Mouse (Mus musculus): ENCODE results near the gene Mgat5b. TPM values are rescaled to one million over a fixed set of nuclear protein-coding genes. Genes with fewer than 3 reads are reported as not detected.

The Mgat5b gene
- total and polyA plus RNA-seq, 3 experiments, result not detected

- no peak for DNase-seq (ENCODE audit: low read depth, low spot score)
- Histone ChIP-seq H3K4me1 (ENCODE audit: control insufficient read depth in 1 of 2, insufficient read depth in 2 of 2, low read length in 2 of 2) (no peaks in the 10 kb centered on the region), H3K36me3 (ENCODE audit: control insufficient read depth in 1 of 2, insufficient read depth in 2 of 2, low read length in 2 of 2) (no peaks in the 10 kb centered on the region), H3K9me3 (replicated peaks; ENCODE audit: insufficient read depth, low read length) (no peaks in the 10 kb centered on the region), H3K27ac (ENCODE audit: control insufficient read depth, low read depth, low read length) (no peak overlapping the region), H3K27me3 (ENCODE audit: control insufficient read depth in 1 of 2, insufficient read depth in 2 of 2, low read length in 2 of 2) (peaks cover 0 to 4% of the 10 kb centered on the region in 2 experiments; a peak in 2 of 4 replicates), H3K9ac (ENCODE audit: control insufficient read depth, low read depth, low read length, poor library complexity, severe bottlenecking) (no peak overlapping the region), H3K79me2 (ENCODE audit: control insufficient read depth, insufficient read depth, low read length, poor library complexity) (no peaks in the 10 kb centered on the region), H3K4me3 (ENCODE audit: control insufficient read depth in 1 of 2, insufficient read depth in 1 of 2, low read depth in 2 of 2, low read length in 2 of 2) (no peak overlapping the region)
- no peak for TF ChIP-seq MYB (IDR thresholded peaks at IDR 0.05; ENCODE audit: low read depth, low read length)
- no peak for TF ChIP-seq CHD2 (IDR thresholded peaks at IDR 0.05; ENCODE audit: low read length)
- TF ChIP-seq POLR2AphosphoS5 (IDR thresholded peaks at IDR 0.05; ENCODE audit: borderline replicate concordance, low read depth, low read length), result no peak
- TF ChIP-seq USF2 (IDR thresholded peaks at IDR 0.05; ENCODE audit: borderline replicate concordance in 1 of 2, insufficient read depth in 1 of 2, low read depth in 1 of 2, low read length in 2 of 2), result no peak
- no peak for TF ChIP-seq MAFK (IDR thresholded peaks at IDR 0.05; ENCODE audit: borderline replicate concordance, low read depth, low read length)
- TF ChIP-seq ELF1 (IDR thresholded peaks at IDR 0.05; ENCODE audit: low read depth, low read length), result no peak
- no peak for TF ChIP-seq HCFC1 (IDR thresholded peaks at IDR 0.05; ENCODE audit: low read depth, low read length)
- no peak for TF ChIP-seq EP300 (IDR thresholded peaks at IDR 0.05; ENCODE audit: low read depth in 1 of 2, low read length in 2 of 2)
- no peak for TF ChIP-seq ZKSCAN1 (IDR thresholded peaks at IDR 0.05; ENCODE audit: low read depth, low read length)
- no peak for TF ChIP-seq JUND (IDR thresholded peaks at IDR 0.05; ENCODE audit: low read depth, low read length)
- TF ChIP-seq POLR2A (IDR thresholded peaks at IDR 0.05; ENCODE audit: control insufficient read depth in 1 of 2, insufficient read depth in 1 of 2, low read depth in 1 of 2, low read length in 2 of 2, poor library complexity in 1 of 2), result no peak
Observed at GRCm38 (mm10) chr11:116969498-116969897, 50.8 kb downstream of the Mgat5b start.

GRCm38 (mm10) chr11:116970847-116971246 lies 52.2 kb downstream of the Mgat5b start:
- TF ChIP-seq ETS1 (IDR thresholded peaks at IDR 0.05; ENCODE audit: low read depth, low read length), result no peak
- no peak for TF ChIP-seq POLR2AphosphoS2 (IDR thresholded peaks at IDR 0.05; ENCODE audit: low read length)
- H3K9me3 ChIP-seq (replicated peaks; ENCODE audit: insufficient read depth, low read length), result no peaks in the 10 kb centered on the region

GRCm38 (mm10) chr11:116972828-116973227 lies 54.2 kb downstream of the Mgat5b start:
- Histone ChIP-seq H3K9ac (ENCODE audit: control insufficient read depth, low read depth, low read length, poor library complexity, severe bottlenecking) (no peak overlapping the region), H3K9me3 (replicated peaks; ENCODE audit: insufficient read depth, low read length) (no peaks in the 10 kb centered on the region), H3K27me3 (ENCODE audit: control insufficient read depth in 1 of 2, insufficient read depth in 2 of 2, low read length in 2 of 2) (peaks cover 0 to 6% of the 10 kb centered on the region in 2 experiments; a peak in 1 of 4 replicates), H3K36me3 (ENCODE audit: control insufficient read depth in 1 of 2, insufficient read depth in 2 of 2, low read length in 2 of 2) (no peaks in the 10 kb centered on the region), H3K4me3 (ENCODE audit: control insufficient read depth in 1 of 2, insufficient read depth in 1 of 2, low read depth in 2 of 2, low read length in 2 of 2) (no peak overlapping the region), H3K27ac (ENCODE audit: control insufficient read depth, low read depth, low read length) (no peak overlapping the region), H3K79me2 (ENCODE audit: control insufficient read depth, insufficient read depth, low read length, poor library complexity) (no peaks in the 10 kb centered on the region), H3K4me1 (ENCODE audit: control insufficient read depth in 1 of 2, insufficient read depth in 2 of 2, low read length in 2 of 2) (no peaks in the 10 kb centered on the region)
- no peak for TF ChIP-seq TAL1 (IDR thresholded peaks at IDR 0.05; ENCODE audit: low read length)
- TF ChIP-seq EP300 (IDR thresholded peaks at IDR 0.05; ENCODE audit: low read depth in 1 of 2, low read length in 2 of 2), result no peak
- no peak for TF ChIP-seq JUND (IDR thresholded peaks at IDR 0.05; ENCODE audit: low read depth, low read length)
- DNase-seq (ENCODE audit: low read depth, low spot score), result no peak

More at GRCm38 (mm10) chr11:116970847-116971246, 52.2 kb downstream of the Mgat5b start:
- Histone ChIP-seq H3K27me3 (ENCODE audit: control insufficient read depth in 1 of 2, insufficient read depth in 2 of 2, low read length in 2 of 2) (peaks cover 0 to 4% of the 10 kb centered on the region in 2 experiments; a peak in 2 of 4 replicates), H3K36me3 (ENCODE audit: control insufficient read depth in 1 of 2, insufficient read depth in 2 of 2, low read length in 2 of 2) (no peaks in the 10 kb centered on the region), H3K9ac (ENCODE audit: control insufficient read depth, low read depth, low read length, poor library complexity, severe bottlenecking) (no peak overlapping the region), H3K27ac (ENCODE audit: control insufficient read depth, low read depth, low read length) (no peak overlapping the region), H3K79me2 (ENCODE audit: control insufficient read depth, insufficient read depth, low read length, poor library complexity) (no peaks in the 10 kb centered on the region), H3K4me1 (ENCODE audit: control insufficient read depth in 1 of 2, insufficient read depth in 2 of 2, low read length in 2 of 2) (no peaks in the 10 kb centered on the region), H3K4me3 (ENCODE audit: control insufficient read depth in 1 of 2, insufficient read depth in 1 of 2, low read depth in 2 of 2, low read length in 2 of 2) (no peak overlapping the region)
- DNase-seq (ENCODE audit: low read depth, low spot score), result no peak

Measured in MEL (cell line).